Mouse (Mus musculus) telencephalon, adult 2 months (tissue): Measurements from ENCODE around the gene Otud6a.
A peak's percentile ranks its signal among the peaks of the same experiment; 100 is the strongest.
"Not testable (repeated sequence)": the region's sequence is repeated elsewhere in the genome, so short reads cannot be mapped to it uniquely, and the experiment has no call there.

Experiments used
- DNase-seq: peaks from one replicate; pipeline ENCODE4 v3.0.0-alpha.2; 2011; ENCODE audit warnings: low read depth, low spot score

Otud6a gene

GRCm38 (mm10) chrX:100428693-100429092 is at the start of gene Otud6a:
Gene Otud6a, plus strand, starts transcription at chrX:100429013.
- no peak for DNase-seq

- DNase-seq: no peak
Observed at GRCm38 (mm10) chrX:100389887-100390286, 38.9 kb upstream of the Otud6a start.

- peak; percentile 2 for DNase-seq
Observed at GRCm38 (mm10) chrX:100392304-100392703, 36.5 kb upstream of the Otud6a start.

- DNase-seq: no peak
Observed at GRCm38 (mm10) chrX:100394223-100394861, 34.5 kb upstream of the Otud6a start.

GRCm38 (mm10) chrX:100395026-100395425 is 33.8 kb upstream of the Otud6a start:
- DNase-seq: no peak

GRCm38 (mm10) chrX:100400900-100401299 is 27.9 kb upstream of the Otud6a start:
- no peak for DNase-seq

- DNase-seq: no peak
Observed at GRCm38 (mm10) chrX:100401657-100402056, 27.2 kb upstream of the Otud6a start.

- DNase-seq: no peak
Observed at GRCm38 (mm10) chrX:100409245-100409644, 19.6 kb upstream of the Otud6a start.

GRCm38 (mm10) chrX:100432311-100432710 is 3.5 kb downstream of the Otud6a start:
- DNase-seq: no peak

GRCm38 (mm10) chrX:100442617-100443016 is 13.8 kb downstream of the Otud6a start, which contains the start of gene Awat2:
Gene Awat2, minus strand, starts transcription at chrX:100442717.
- not testable (repeated sequence) for DNase-seq

- DNase-seq: no peak
Observed at GRCm38 (mm10) chrX:100443532-100443931, 14.7 kb downstream of the Otud6a start.

GRCm38 (mm10) chrX:100468047-100468446 is 39.2 kb downstream of the Otud6a start:
- DNase-seq: no peak

- no peak for DNase-seq
Observed at GRCm38 (mm10) chrX:100470126-100470525, 41.3 kb downstream of the Otud6a start.

- no peak for DNase-seq
Observed at GRCm38 (mm10) chrX:100471491-100471890, 42.7 kb downstream of the Otud6a start.

GRCm38 (mm10) chrX:100475569-100476223 is 46.9 kb downstream of the Otud6a start:
- no peak for DNase-seq
